Mouse (Mus musculus) kidney, postnatal 0 days (tissue): Measurements from ENCODE around the gene Fbxl20. TPM values are rescaled to one million over a fixed set of nuclear protein-coding genes. Genes with fewer than 3 reads are reported as not detected.
A peak's percentile ranks its signal among the peaks of the same experiment; 100 is the strongest.

Source experiments
- ATAC-seq: fragments of 200-750 bp; cut with Nextera tagmentation; replicated peaks from 2 replicates; pipeline ENCODE4 v1.8.0; 2017; ENCODE audit warnings: low read depth, moderate number of reproducible peaks, moderate TSS enrichment, moderate library complexity; ENCODE audit not compliant: low FRiP score
- DNase-seq: peaks from one replicate; pipeline ENCODE4 v3.0.0-alpha.2; 2016; ENCODE audit warnings: low spot score
- H3K27ac ChIP-seq: fragments of 300-500 bp; sonication (generic); 2 replicates; pipeline ENCODE4 v1.5.1; 2014; ENCODE audit warnings: mild to moderate bottlenecking
- H3K27me3 ChIP-seq: fragments of 300-500 bp; sonication (generic); 2 replicates; pipeline ENCODE4 v1.6.1; 2014; ENCODE audit warnings: low read length, mixed read lengths; ENCODE audit not compliant: insufficient read depth
- H3K36me3 ChIP-seq: fragments of 300-500 bp; sonication (generic); 2 replicates; pipeline ENCODE4 v1.6.1; 2014; ENCODE audit warnings: low read length, mixed read lengths; ENCODE audit not compliant: insufficient read depth
- H3K4me1 ChIP-seq: fragments of 300-500 bp; sonication (generic); replicated peaks from 2 replicates; pipeline ENCODE4 v1.6.1; 2014; ENCODE audit warnings: antibody characterized with exemption, low read length, mixed read lengths; ENCODE audit not compliant: insufficient read depth
- H3K4me2 ChIP-seq: fragments of 300-500 bp; sonication (generic); 2 replicates; pipeline ENCODE4 v1.6.1; 2014; ENCODE audit warnings: mild to moderate bottlenecking, low read length, moderate library complexity, mixed read lengths
- H3K4me3 ChIP-seq: fragments of 300-500 bp; sonication (generic); replicated peaks from 2 replicates; pipeline ENCODE4 v1.5.1; 2014; ENCODE audit warnings: low read depth, low read length
- H3K9ac ChIP-seq: fragments of 300-500 bp; sonication (generic); 2 replicates; pipeline ENCODE4 v1.6.1; 2014; ENCODE audit warnings: low read depth, low read length
- H3K9me3 ChIP-seq: fragments of 300-500 bp; sonication (generic); replicated peaks from 2 replicates; pipeline ENCODE4 v1.6.1; 2016; ENCODE audit warnings: low read length, inconsistent platforms, mixed read lengths
- CTCF ChIP-seq: IDR thresholded peaks from 2 replicates; pipeline ENCODE4 v1.5.1; 2016; ENCODE audit warnings: antibody characterized with exemption, low read depth, mild to moderate bottlenecking, moderate library complexity
- WGBS: fragments of 180-500 bp; shearing (Covaris S2); extraction: QIAGEN DNeasy Blood & Tissue Kit; methylation state at CpG from one replicate; pipeline ENCODE4 v1.1.7; 2014; 5-methylcytosine and 5-hydroxymethylcytosine counted together
- polyA plus RNA-seq: library from polyadenylated mRNA; unstranded; fragments of >200 nt; fragmentation: Nextera tagmentation; extraction: Ambion mirVana; gene quantifications from 2 replicates; pipeline ENCODE4 v1.2.1, GENCODE M21; 2015

The Fbxl20 gene
- polyA plus RNA-seq, 1 experiment from 2014 or later = 16.5 TPM

DNA sequence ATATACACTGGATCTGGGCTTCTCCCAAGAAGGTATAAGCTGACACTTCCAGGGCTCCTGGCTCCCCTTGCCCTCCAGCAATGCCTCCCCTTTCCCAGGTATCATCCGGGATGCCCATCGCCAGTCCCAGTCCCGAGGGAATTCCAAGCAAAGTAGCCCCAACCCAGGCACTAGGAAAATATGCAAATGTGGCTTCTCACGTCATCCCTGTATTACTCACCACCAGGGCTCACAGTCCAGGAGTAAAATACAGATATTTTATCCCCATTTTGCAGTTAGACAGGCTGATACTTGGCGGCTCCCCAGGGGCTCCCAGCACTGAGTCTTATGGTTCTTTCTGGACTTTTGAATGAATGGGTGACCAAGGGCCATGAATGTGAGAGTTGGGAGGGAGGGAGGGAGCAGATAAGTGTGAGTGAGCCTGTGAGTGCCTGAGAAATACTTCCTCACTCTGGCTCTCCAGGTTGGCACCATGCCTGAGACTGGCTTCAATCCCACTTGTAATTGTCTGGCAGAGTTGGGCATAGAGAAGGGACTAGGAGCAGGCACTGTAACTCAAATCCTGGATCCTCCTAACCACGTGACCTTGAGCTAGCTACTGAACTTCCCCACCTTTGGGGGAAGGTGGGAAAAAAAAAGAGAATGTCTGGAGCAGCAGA, 88.2 kb downstream of the Fbxl20 start:
- Histone ChIP-seq H3K4me3 (no peak overlapping the region), H3K36me3 (no peaks in the 10 kb centered on the region), H3K9me3 (no peaks in the 10 kb centered on the region), H3K27me3 (no peaks in the 10 kb centered on the region), H3K9ac (no peak overlapping the region), H3K4me1 (no peaks in the 10 kb centered on the region), H3K4me2 (no peak overlapping the region), H3K27ac (no peak overlapping the region)
- ATAC-seq (no peak), DNase-seq (no peak)
- no peak for TF ChIP-seq CTCF
- WGBS = 60% methylated on average over 6 of the region's 6 CpGs

DNA sequence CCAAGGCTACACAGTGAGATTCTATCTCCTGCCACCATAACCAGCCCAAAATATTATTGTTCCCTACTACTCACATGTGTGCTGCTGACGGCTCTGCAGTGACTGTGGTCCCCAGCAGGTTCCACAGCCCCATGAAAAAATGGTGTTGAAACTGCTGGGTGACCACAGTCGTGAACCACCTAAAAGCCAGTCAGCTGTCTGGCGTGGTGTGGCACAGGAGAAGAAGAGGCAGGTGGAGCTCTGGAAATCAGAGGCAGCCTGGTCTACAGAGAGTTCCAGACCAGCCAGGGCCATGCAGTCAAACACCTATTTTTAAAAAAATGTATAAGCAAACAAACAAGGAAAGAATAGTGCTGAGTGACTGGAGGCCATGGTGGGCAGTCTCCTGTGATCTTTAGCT, 88.8 kb downstream of the Fbxl20 start:
- Histone ChIP-seq H3K4me2 (no peak overlapping the region), H3K27me3 (no peaks in the 10 kb centered on the region), H3K36me3 (no peaks in the 10 kb centered on the region), H3K4me1 (no peaks in the 10 kb centered on the region), H3K27ac (no peak overlapping the region), H3K4me3 (no peak overlapping the region), H3K9me3 (no peaks in the 10 kb centered on the region), H3K9ac (no peak overlapping the region)
- no peak for DNase-seq
- no peak for TF ChIP-seq CTCF
- WGBS = 69% methylated on average over 3 of the region's 3 CpGs
- no peak for ATAC-seq

GRCm38 (mm10) chr11:98060104-98060692, 90.0 kb downstream of the Fbxl20 start:
- ATAC-seq (no peak), DNase-seq (no peak)
- Histone ChIP-seq H3K27me3 (no peaks in the 10 kb centered on the region), H3K4me3 (no peak overlapping the region), H3K36me3 (no peaks in the 10 kb centered on the region), H3K4me2 (no peak overlapping the region), H3K9me3 (no peaks in the 10 kb centered on the region), H3K4me1 (no peaks in the 10 kb centered on the region), H3K27ac (no peak overlapping the region), H3K9ac (no peak overlapping the region)
- no peak for TF ChIP-seq CTCF
- WGBS = 67% methylated on average over 5 of the region's 5 CpGs

DNA sequence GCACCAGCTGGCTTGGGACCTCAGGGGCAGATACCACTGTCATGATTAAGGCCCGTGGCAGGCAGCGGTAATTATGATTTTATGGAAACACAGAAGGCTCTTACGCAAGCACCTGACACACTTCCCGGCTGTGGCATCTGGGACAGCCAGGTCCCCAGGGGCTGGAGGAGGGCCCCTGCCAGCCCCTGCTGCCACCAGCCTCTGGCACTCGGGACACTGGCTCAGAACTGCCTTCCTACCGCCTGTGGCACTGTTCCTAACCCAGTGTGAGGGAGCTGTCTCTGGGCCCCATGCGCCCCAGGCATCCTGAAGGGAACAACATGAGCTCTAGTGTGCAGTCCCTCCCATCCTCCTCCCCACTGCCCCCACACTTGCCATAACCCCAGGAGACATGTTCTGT, 90.5 kb downstream of the Fbxl20 start:
- no peak for TF ChIP-seq CTCF
- Histone ChIP-seq H3K4me1 (no peaks in the 10 kb centered on the region), H3K9me3 (no peaks in the 10 kb centered on the region), H3K4me3 (no peak overlapping the region), H3K27me3 (no peaks in the 10 kb centered on the region), H3K27ac (no peak overlapping the region), H3K4me2 (no peak overlapping the region), H3K9ac (no peak overlapping the region), H3K36me3 (no peaks in the 10 kb centered on the region)
- DNase-seq (no peak), ATAC-seq (no peak)
- WGBS = 61% methylated on average over 7 of the region's 7 CpGs

GRCm38 (mm10) chr11:98057998-98058397, 92.2 kb downstream of the Fbxl20 start:
- peak; percentile 49 for DNase-seq

DNA sequence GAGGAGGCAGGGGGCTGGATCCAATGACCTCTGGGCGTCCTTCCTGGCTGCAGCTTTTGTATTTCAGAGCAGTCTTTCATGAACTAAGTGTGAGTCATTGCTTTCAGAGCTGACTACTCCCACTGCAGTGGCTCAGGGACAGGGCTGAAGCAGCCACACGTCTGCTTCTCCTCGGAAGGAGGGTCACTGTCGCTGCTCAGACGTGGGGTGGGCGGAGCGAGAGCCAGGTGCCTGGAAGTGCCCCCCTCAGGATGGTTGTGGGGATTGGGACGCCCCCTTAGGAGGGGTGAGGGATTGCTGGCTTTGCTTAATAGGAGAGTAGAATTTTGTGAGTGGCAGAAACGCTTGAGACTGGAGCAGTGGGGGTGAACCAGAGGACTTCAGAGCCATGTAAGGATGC, 92.7 kb downstream of the Fbxl20 start:
- ATAC-seq (no peak), DNase-seq (no peak)
- H3K9ac ChIP-seq = no peak overlapping the region
- H3K9me3 ChIP-seq = no peaks in the 10 kb centered on the region
- H3K4me2 ChIP-seq = no peak overlapping the region
- H3K36me3 ChIP-seq = no peaks in the 10 kb centered on the region
- WGBS = 17% methylated on average over 9 of the region's 9 CpGs
- H3K27ac ChIP-seq = no peak overlapping the region
- H3K27me3 ChIP-seq = 0 out of 2 replicates have a peak, but pooled peaks cover 3% of the 10 kb centered on the region
- peak; percentile 6; the same call in 1 of the 2 replicates for TF ChIP-seq CTCF
- no peaks in the 10 kb centered on the region; the same call in 1 of the 2 replicates for H3K4me1 ChIP-seq
- H3K4me3 ChIP-seq = no peak overlapping the region

More at GRCm38 (mm10) chr11:98057998-98058397, 92.2 kb downstream of the Fbxl20 start:
- peak; percentile 55; the same call in 1 of the 2 replicates for ATAC-seq
- no peaks in the 10 kb centered on the region for H3K36me3 ChIP-seq
- WGBS = 81% methylated on average over 5 of the region's 5 CpGs
- H3K27ac ChIP-seq = no peak overlapping the region
- H3K4me2 ChIP-seq = no peak overlapping the region
- no peak for TF ChIP-seq CTCF
- no peaks in the 10 kb centered on the region; the same call in 1 of the 2 replicates for H3K4me1 ChIP-seq
- no peak overlapping the region for H3K9ac ChIP-seq
- H3K4me3 ChIP-seq = no peak overlapping the region
- H3K9me3 ChIP-seq = no peaks in the 10 kb centered on the region
- H3K27me3 ChIP-seq = no peaks in the 10 kb centered on the region
